Mouse (Mus musculus) kidney, adult 11 months (tissue): ENCODE measurements around the gene Cdk5r1.
"Not testable (repeated sequence)": the region's sequence is repeated elsewhere in the genome, so short reads cannot be mapped to it uniquely, and the experiment has no call there.

Source experiments
- DNase-seq: peaks from one replicate; pipeline ENCODE4 v3.0.0; 2022

Cdk5r1 gene

GRCm38 (mm10) chr11:80476222-80477189 lies at the start of gene Cdk5r1:
Gene Cdk5r1, plus strand, starts transcription at chr11:80477023.
- peak; percentile 87 for DNase-seq

- DNase-seq: peak; percentile 94
Observed at GRCm38 (mm10) chr11:80428381-80429008, 48.3 kb upstream of the Cdk5r1 start, which contains the start of gene Psmd11. Gene Psmd11, plus strand, starts transcription at chr11:80428615.

- peak; percentile 27 for DNase-seq
Observed at GRCm38 (mm10) chr11:80429009-80429475, 47.8 kb upstream of the Cdk5r1 start.

- no peak for DNase-seq
Observed at GRCm38 (mm10) chr11:80429500-80430166, 47.2 kb upstream of the Cdk5r1 start.

- DNase-seq: peak; percentile 16
Observed at GRCm38 (mm10) chr11:80430366-80430910, 46.4 kb upstream of the Cdk5r1 start.

- DNase-seq: no peak
Observed at GRCm38 (mm10) chr11:80446916-80447315, 29.9 kb upstream of the Cdk5r1 start.

- no peak for DNase-seq
Observed at GRCm38 (mm10) chr11:80449859-80450258, 27.0 kb upstream of the Cdk5r1 start.

- no peak for DNase-seq
Observed at GRCm38 (mm10) chr11:80452242-80452641, 24.6 kb upstream of the Cdk5r1 start.

GRCm38 (mm10) chr11:80453198-80453597 lies 23.6 kb upstream of the Cdk5r1 start:
- no peak for DNase-seq

- DNase-seq: not testable (repeated sequence)
Observed at GRCm38 (mm10) chr11:80463605-80464130, 13.2 kb upstream of the Cdk5r1 start.

- DNase-seq: no peak
Observed at GRCm38 (mm10) chr11:80471836-80472605, 4.8 kb upstream of the Cdk5r1 start.

GRCm38 (mm10) chr11:80474175-80474691 lies 2.6 kb upstream of the Cdk5r1 start:
- DNase-seq: peak; percentile 19

- DNase-seq: no peak
Observed at GRCm38 (mm10) chr11:80474846-80475245, 2.0 kb upstream of the Cdk5r1 start.

- DNase-seq: no peak
Observed at GRCm38 (mm10) chr11:80475544-80475943, 1.3 kb upstream of the Cdk5r1 start.

GRCm38 (mm10) chr11:80477341-80478199 lies 747 bp downstream of the Cdk5r1 start:
- peak; percentile 17 for DNase-seq

- DNase-seq: no peak
Observed at GRCm38 (mm10) chr11:80478694-80479412, 2.0 kb downstream of the Cdk5r1 start.

GRCm38 (mm10) chr11:80479425-80479824 lies 2.6 kb downstream of the Cdk5r1 start:
- no peak for DNase-seq

- no peak for DNase-seq
Observed at GRCm38 (mm10) chr11:80479906-80480866, 3.4 kb downstream of the Cdk5r1 start.
